Mouse (Mus musculus) liver, embryonic 16.5 days (tissue): ENCODE measurements around the gene Opcml. TPM values are rescaled to one million over a fixed set of nuclear protein-coding genes. Genes with fewer than 3 reads are reported as not detected.

Experiments
- ATAC-seq: fragments of 200-750 bp; cut with Nextera tagmentation; 2 replicates; pipeline ENCODE4 v1.8.0; 2017; ENCODE audit warnings: low read depth, mild to moderate bottlenecking, moderate number of reproducible peaks, moderate library complexity
- H3K27ac ChIP-seq: fragments of 300-500 bp; sonication (generic); 2 replicates; pipeline ENCODE4 v1.5.1; 2014; ENCODE audit warnings: mild to moderate bottlenecking, low read length
- H3K27me3 ChIP-seq: fragments of 300-500 bp; sonication (generic); 2 replicates; pipeline ENCODE4 v1.6.1; 2014; ENCODE audit warnings: low read depth, low read length, mixed read lengths; ENCODE audit not compliant: control insufficient read depth, insufficient read depth
- H3K36me3 ChIP-seq: fragments of 300-500 bp; sonication (generic); 2 replicates; pipeline ENCODE4 v1.6.1; 2014; ENCODE audit warnings: mild to moderate bottlenecking; ENCODE audit not compliant: control insufficient read depth, insufficient read depth
- H3K4me1 ChIP-seq: fragments of 300-500 bp; sonication (generic); 2 replicates; pipeline ENCODE4 v1.6.1; 2014; ENCODE audit warnings: low read depth, low read length, mixed read lengths; ENCODE audit not compliant: control insufficient read depth
- H3K4me2 ChIP-seq: fragments of 300-500 bp; sonication (generic); 2 replicates; pipeline ENCODE4 v1.6.1; 2014; ENCODE audit warnings: low read depth, low read length, mixed read lengths
- H3K4me3 ChIP-seq: fragments of 300-500 bp; sonication (generic); 2 replicates; pipeline ENCODE4 v1.5.1; 2014; ENCODE audit warnings: low read depth, mild to moderate bottlenecking, low read length
- H3K9ac ChIP-seq: fragments of 300-500 bp; sonication (generic); 2 replicates; pipeline ENCODE4 v1.6.1; 2014; ENCODE audit warnings: low read depth, low read length
- H3K9me3 ChIP-seq: fragments of 300-500 bp; sonication (generic); replicated peaks from 2 replicates; pipeline ENCODE4 v1.6.1; 2016; ENCODE audit warnings: low read length; ENCODE audit not compliant: control insufficient read depth
- WGBS: fragments of 180-500 bp; shearing (Covaris S2); extraction: QIAGEN DNeasy Blood & Tissue Kit; methylation state at CpG from one replicate; pipeline ENCODE4 v1.1.7; 2014; ENCODE audit not compliant: insufficient replicate concordance; 5-methylcytosine and 5-hydroxymethylcytosine counted together
- polyA plus RNA-seq: library from polyadenylated mRNA; unstranded; fragments of >200 nt; fragmentation: Nextera tagmentation; extraction: Ambion mirVana; gene quantifications from 2 replicates; pipeline ENCODE4 v1.2.1, GENCODE M21; 2015

Opcml gene
- polyA plus RNA-seq, 1 experiment from 2014 or later = 0.26 TPM

DNA sequence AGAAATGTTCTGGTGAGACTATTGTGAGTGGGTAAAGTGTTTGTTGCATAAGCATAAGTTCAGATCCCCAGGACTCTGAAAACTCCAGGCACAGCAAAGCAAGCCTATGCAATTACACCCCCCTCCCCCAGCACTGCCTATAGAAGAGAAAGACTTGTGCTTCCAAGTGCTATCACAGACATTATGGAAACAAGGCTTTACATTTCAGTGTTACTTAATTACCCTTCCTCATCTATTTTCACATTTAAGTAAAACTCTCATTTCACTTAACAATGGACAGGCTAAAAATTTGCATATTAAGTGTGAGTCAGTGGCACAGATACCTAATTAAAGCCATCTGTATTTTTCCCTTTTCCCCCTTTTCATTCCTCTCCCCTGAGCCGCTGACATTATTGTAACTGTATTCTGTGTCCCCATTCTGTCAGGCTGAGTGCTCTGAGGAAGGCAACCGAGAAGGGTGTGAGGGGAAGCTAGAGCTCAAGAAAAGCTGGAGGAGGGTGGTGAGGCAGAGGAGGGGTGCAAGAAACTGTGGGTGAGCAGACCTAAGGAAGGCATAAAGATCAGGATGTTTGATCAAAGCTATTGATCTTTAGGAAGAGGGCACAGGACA lies 1055.5 kb downstream of the Opcml start:
- Histone ChIP-seq H3K27me3 (no peaks in the 10 kb centered on the region), H3K9ac (no peak overlapping the region), H3K36me3 (no peaks in the 10 kb centered on the region), H3K4me2 (no peak overlapping the region), H3K9me3 (no peaks in the 10 kb centered on the region), H3K4me1 (no peaks in the 10 kb centered on the region), H3K27ac (no peak overlapping the region), H3K4me3 (no peak overlapping the region)
- no peak for ATAC-seq
- 48% methylated on average over 2 of the region's 2 CpGs for WGBS

GRCm38 (mm10) chr9:28855826-28856225 lies 1065.3 kb downstream of the Opcml start:
- Histone ChIP-seq H3K36me3 (no peaks in the 10 kb centered on the region), H3K9ac (no peak overlapping the region), H3K4me1 (no peaks in the 10 kb centered on the region), H3K27ac (no peak overlapping the region), H3K27me3 (no peaks in the 10 kb centered on the region), H3K4me2 (no peak overlapping the region), H3K9me3 (no peaks in the 10 kb centered on the region; the same call in 1 of the 2 replicates), H3K4me3 (no peak overlapping the region)
- no peak for ATAC-seq
- WGBS = 60% methylated on average over 7 of the region's 7 CpGs

- Histone ChIP-seq H3K27me3 (no peaks in the 10 kb centered on the region), H3K27ac (no peak overlapping the region), H3K4me1 (no peaks in the 10 kb centered on the region), H3K4me2 (no peak overlapping the region), H3K36me3 (no peaks in the 10 kb centered on the region), H3K4me3 (no peak overlapping the region), H3K9me3 (no peaks in the 10 kb centered on the region; the same call in 1 of the 2 replicates), H3K9ac (no peak overlapping the region)
- 56% methylated on average over 4 of the region's 4 CpGs for WGBS
- ATAC-seq = no peak
Observed at GRCm38 (mm10) chr9:28861983-28862382, 1071.4 kb downstream of the Opcml start.

- Histone ChIP-seq H3K4me1 (no peaks in the 10 kb centered on the region), H3K36me3 (no peaks in the 10 kb centered on the region), H3K27me3 (no peaks in the 10 kb centered on the region), H3K9me3 (no peaks in the 10 kb centered on the region), H3K4me2 (no peak overlapping the region), H3K4me3 (no peak overlapping the region), H3K27ac (no peak overlapping the region), H3K9ac (no peak overlapping the region)
- WGBS = 58% methylated on average over 3 of the region's 3 CpGs
- ATAC-seq = no peak
Observed at GRCm38 (mm10) chr9:28867256-28867655, 1076.7 kb downstream of the Opcml start.

- Histone ChIP-seq H3K4me3 (no peak overlapping the region), H3K36me3 (no peaks in the 10 kb centered on the region), H3K27ac (no peak overlapping the region), H3K27me3 (no peaks in the 10 kb centered on the region), H3K9ac (no peak overlapping the region), H3K4me2 (no peak overlapping the region), H3K4me1 (no peaks in the 10 kb centered on the region), H3K9me3 (no peaks in the 10 kb centered on the region)
- ATAC-seq = no peak
- WGBS = 24% methylated on average over 1 of the region's 1 CpGs
Observed at GRCm38 (mm10) chr9:28870478-28870877, 1079.9 kb downstream of the Opcml start.

DNA sequence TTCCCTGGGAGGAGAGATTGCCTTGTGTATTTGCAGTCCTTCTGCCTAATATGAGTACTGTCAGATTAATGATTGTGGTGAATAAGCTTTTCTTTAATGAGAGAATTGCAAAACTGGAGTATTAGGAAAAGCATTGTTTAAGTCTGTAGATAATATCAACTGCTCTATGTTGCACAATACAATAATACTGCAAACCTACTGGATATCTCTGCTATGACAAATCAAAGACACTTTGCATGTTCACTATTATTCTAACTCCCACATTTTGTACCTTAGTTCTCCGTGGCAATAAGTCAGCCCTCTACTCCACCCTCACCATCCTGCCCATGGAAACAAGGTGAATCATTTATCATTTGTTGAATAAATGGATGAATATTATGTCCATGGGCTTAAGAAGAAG lies 1092.0 kb downstream of the Opcml start:
- H3K4me1 ChIP-seq = no peaks in the 10 kb centered on the region
- 52% methylated on average over 1 of the region's 1 CpGs for WGBS
- H3K9me3 ChIP-seq = no peaks in the 10 kb centered on the region
- no peaks in the 10 kb centered on the region for H3K36me3 ChIP-seq
- no peak overlapping the region for H3K4me2 ChIP-seq
- H3K4me3 ChIP-seq = no peak overlapping the region
- no peak for ATAC-seq
- H3K27ac ChIP-seq = no peak overlapping the region
- no peak overlapping the region for H3K9ac ChIP-seq
- no peaks in the 10 kb centered on the region for H3K27me3 ChIP-seq

- no peak for ATAC-seq
- H3K9ac ChIP-seq = no peak overlapping the region
- 61% methylated on average over 8 of the region's 8 CpGs for WGBS
- no peaks in the 10 kb centered on the region for H3K27me3 ChIP-seq
- no peaks in the 10 kb centered on the region for H3K36me3 ChIP-seq
- H3K9me3 ChIP-seq = no peaks in the 10 kb centered on the region
- H3K27ac ChIP-seq = no peak overlapping the region
- no peak overlapping the region for H3K4me3 ChIP-seq
- no peak overlapping the region for H3K4me2 ChIP-seq
- no peaks in the 10 kb centered on the region for H3K4me1 ChIP-seq
Observed at GRCm38 (mm10) chr9:28891611-28892010, 1101.0 kb downstream of the Opcml start.

- Histone ChIP-seq H3K9ac (no peak overlapping the region), H3K4me3 (no peak overlapping the region), H3K4me1 (no peaks in the 10 kb centered on the region), H3K4me2 (no peak overlapping the region), H3K36me3 (no peaks in the 10 kb centered on the region), H3K9me3 (no peaks in the 10 kb centered on the region), H3K27ac (no peak overlapping the region), H3K27me3 (no peaks in the 10 kb centered on the region)
- no peak for ATAC-seq
- 50% methylated on average over 1 of the region's 1 CpGs for WGBS
Observed at GRCm38 (mm10) chr9:28903291-28903690, 1112.7 kb downstream of the Opcml start.

- Histone ChIP-seq H3K9ac (no peak overlapping the region), H3K4me1 (no peaks in the 10 kb centered on the region), H3K27me3 (no peaks in the 10 kb centered on the region), H3K4me2 (no peak overlapping the region), H3K4me3 (no peak overlapping the region), H3K9me3 (no peaks in the 10 kb centered on the region), H3K36me3 (no peaks in the 10 kb centered on the region), H3K27ac (no peak overlapping the region)
- ATAC-seq = no peak
- 58% methylated on average over 4 of the region's 4 CpGs for WGBS
Observed at GRCm38 (mm10) chr9:28909738-28910137, 1119.2 kb downstream of the Opcml start.
